Mouse (Mus musculus): ENCODE data around the gene Nlrp3.

DNA sequence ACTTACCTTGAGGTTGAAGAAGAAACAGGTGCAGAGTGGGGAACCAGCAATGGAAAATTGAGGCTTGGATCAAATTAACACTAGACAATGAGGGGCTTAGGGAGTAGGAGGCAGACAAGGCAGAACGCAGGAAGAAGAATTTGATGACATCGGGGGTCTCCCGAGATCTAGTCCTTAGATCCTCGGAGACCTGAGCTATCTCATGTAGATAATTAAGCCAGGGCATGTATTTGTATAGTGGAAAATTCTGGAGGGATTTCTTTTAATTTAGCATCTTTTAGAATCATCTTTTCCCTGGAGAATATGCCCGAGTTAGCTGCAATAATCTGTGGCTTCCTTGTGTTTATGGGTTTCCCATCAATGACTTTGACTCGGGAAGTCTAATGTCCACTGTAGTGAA lies 51.8 kb downstream of the Nlrp3 start, which contains the start of gene Olfr223:
- TF ChIP-seq CTCF (IDR thresholded peaks at IDR 0.05; ENCODE audit: extremely low read depth, insufficient read depth, insufficient read length, insufficient replicate concordance) (no peak), POLR2A (IDR thresholded peaks at IDR 0.05; ENCODE audit: low read depth, low read length) (no peak)

Measured in spleen, adult 2 months (tissue).